Mouse (Mus musculus) gonadal fat pad, adult 2 months (tissue): ENCODE results near the gene Dpt. TPM values are rescaled to one million over a fixed set of nuclear protein-coding genes. Genes with fewer than 3 reads are reported as not detected.
A peak's percentile ranks its signal among the peaks of the same experiment; 100 is the strongest.
"Not testable (repeated sequence)": the region's sequence is repeated elsewhere in the genome, so short reads cannot be mapped to it uniquely, and the experiment has no call there.

ENCODE experiments used
- DNase-seq: peaks from one replicate; pipeline ENCODE4 v3.0.0-alpha.2; 2012; ENCODE audit warnings: low read depth
- polyA plus RNA-seq: library from polyadenylated mRNA; depleted of rRNA; stranded (reverse); fragments of >200 nt; gene quantifications from 2 replicates; pipeline ENCODE4 v1.2.3, GENCODE M21; 2012; rRNA removed

Gene Dpt
- polyA plus RNA-seq = 114 and 212 TPM in 2 replicates

GRCm38 (mm10) chr1:164796471-164796870 is at the start of gene Dpt:
Gene Dpt, plus strand, starts transcription at chr1:164796644.
- no peak for DNase-seq

GRCm38 (mm10) chr1:164753736-164754135 is 42.7 kb upstream of the Dpt start:
- no peak for DNase-seq

DNA sequence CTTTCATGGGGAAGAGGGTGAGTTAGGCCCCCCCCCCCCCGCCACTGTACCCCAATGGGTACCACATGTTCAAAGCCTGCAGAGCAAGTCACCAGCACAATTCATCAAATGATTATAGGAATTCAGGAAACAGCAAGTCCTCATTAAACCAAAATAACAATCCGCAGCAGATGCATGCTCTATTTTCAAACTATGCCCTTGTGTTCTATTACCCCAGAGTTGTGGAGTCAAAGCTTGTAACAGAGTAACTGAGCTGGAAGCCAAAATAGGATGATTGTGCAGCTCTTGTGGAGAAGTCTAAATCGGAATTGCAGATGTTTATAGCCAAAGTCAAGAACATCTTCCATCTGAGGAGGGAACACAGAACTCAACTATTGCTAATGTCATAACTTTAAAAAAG is 40.8 kb upstream of the Dpt start:
- DNase-seq = no peak

GRCm38 (mm10) chr1:164756951-164757350 is 39.5 kb upstream of the Dpt start:
- DNase-seq = no peak

DNA sequence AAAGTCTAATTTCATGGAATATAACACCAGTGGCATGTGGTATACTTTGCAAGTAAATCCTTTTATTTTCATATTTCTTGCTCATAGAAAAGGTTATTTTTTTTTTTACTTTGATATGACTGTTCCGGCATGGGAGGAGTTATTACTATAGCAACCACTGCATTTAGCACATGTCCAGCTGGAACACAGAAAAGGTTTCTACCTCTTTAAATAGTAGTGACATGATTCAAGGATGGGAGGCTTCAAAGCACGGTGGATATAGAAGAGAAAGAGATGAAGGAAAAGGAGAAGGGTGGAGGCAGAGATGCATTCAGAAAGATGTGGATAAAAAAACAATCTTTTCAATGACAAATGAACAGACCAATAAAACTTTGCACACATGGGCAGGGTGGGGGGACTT is 38.0 kb upstream of the Dpt start:
- no peak for DNase-seq

DNA sequence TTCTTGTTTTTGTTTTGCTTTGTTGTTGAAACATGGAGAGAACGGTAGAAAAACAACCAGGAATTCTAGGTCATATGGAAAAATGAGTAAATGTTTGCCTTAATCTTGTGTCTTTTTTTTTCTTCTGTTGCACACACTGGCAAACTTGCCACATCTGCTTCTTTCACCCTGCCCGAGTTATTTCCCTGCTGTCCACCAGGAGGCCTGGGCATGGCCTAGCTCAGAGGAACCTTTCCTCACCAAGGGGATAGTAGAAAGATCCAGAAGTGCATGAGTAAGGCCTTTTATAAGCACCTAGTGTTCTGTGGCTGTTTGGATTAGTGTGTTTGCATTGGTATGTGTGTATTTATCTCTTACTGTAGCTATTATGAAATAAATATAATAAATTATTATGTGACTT is 34.2 kb upstream of the Dpt start:
- DNase-seq = no peak

- peak; percentile 20 for DNase-seq
These were observed 29.8 kb upstream of the Dpt start for GRCm38 (mm10) chr1:164766646-164767045.

DNA sequence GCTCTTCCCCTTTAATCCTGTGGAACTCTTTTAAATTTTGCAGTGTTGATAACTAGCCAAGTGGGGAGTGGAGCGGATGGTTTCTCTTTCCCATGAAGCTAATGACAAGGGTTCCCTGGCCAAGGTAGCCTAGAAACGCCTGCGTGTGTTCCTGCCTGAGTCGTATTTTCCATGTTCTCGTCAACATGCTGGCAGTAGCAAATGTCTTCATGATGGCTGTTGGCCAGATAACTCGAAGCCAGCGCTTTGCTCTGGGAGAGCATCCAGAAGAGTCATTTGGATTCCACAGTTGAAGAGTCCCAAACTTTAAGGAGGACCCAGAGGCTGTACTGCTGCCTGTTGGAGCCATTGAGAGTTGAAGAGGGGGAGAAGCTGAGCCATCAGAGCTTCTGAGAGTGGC is 25.8 kb upstream of the Dpt start:
- peak; percentile 28 for DNase-seq

DNA sequence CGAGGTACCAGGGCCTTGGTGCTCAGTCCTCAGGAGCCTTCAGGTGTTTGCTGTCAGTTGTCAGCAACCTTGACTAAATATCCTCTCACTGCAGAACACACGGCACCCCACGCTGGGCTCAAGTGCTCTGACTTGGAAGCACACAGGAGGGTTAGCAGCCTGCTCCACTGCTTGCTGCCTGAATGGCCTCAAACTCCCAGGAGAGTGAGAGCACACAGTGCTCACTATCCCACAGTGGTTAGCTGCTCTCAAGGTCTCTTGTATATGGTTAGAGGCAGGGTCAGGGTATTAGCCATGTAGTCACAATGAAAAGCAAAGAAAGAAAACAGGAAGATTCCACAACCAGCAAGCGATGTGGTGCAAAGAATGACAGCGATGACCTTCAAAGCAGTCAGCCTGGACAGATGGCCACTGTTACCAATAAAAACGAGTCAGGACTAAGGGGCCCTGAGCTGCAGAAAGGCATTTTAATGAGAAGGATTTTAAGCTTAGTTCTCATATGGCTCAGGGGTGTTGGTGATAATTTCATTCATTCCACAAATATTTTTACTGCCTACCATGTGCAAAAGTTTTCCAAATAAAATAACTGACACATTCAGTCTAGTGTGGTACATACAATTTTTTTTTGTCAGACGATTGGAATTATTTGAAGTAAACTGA is 15.5 kb upstream of the Dpt start:
- DNase-seq = no peak

DNA sequence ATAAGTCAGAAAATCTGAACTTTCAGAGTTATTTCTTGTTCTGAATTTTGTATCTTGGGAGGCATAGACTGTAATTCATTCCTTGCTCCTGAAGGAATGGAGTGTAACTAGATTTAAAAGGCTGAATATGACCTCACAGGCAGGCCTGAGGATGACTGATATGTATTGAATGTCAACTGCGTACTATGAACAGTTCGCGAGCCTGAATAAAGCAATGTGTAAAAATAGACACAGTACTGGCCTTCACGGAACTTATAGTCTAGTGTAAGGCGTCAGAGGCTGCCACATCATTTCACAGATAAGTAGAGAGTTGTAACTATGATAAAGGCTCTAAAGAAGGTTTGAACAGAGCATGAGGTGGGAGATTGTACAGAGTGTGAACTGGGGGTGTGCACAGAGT is 10.3 kb upstream of the Dpt start:
- DNase-seq = no peak

GRCm38 (mm10) chr1:164787771-164788170 is 8.7 kb upstream of the Dpt start:
- DNase-seq = no peak

GRCm38 (mm10) chr1:164788292-164788691 is 8.2 kb upstream of the Dpt start:
- no peak for DNase-seq

- DNase-seq = not testable (repeated sequence)
These were observed 6.1 kb upstream of the Dpt start for GRCm38 (mm10) chr1:164790296-164790695.

GRCm38 (mm10) chr1:164793049-164793448 is 3.4 kb upstream of the Dpt start:
- no peak for DNase-seq

- DNase-seq = no peak
These were observed 1.4 kb downstream of the Dpt start for GRCm38 (mm10) chr1:164797746-164798285.

DNA sequence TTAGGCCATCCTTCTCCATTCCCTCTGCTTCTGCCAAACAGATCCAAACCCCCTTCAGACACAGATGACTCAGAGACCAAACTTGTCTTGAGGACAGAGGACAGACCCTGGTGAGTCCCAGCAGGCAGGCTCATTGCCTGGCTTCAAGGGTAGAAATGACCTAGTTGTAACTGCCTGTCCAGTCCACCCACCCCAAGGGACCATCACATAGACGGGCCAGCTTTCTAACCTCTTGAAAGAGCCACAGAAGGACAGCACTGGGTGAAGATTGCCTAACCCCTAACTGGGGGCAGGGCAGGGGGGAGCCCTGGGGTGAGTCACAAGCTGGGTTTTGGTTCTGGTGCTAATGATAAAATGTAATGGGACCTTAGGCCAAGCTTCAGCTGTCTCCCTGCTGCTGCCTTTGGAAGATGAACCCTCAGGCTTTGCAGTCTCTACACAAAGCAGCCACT is 2.1 kb downstream of the Dpt start:
- DNase-seq = no peak

DNA sequence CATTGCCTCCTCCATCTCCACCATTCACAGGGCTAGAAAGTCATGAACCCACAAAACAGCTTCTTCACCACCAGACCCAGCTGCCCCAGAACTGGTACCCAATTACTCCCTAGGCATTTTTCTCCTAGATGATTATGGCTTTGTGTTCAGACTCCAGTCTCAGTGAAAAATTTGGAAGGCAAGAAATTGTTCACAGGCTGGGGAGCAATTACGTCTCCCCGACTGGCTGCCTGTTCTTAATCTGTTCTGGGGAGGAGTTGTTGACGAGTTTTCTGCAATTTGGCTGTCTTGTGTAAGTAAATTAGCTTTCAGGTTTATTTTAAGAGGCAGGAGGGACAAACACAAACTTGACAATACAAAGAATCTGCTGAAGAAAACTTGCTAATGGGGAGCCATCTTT is 2.7 kb downstream of the Dpt start:
- DNase-seq = no peak

- DNase-seq = no peak
These were observed 7.8 kb downstream of the Dpt start for GRCm38 (mm10) chr1:164804277-164804676.

DNA sequence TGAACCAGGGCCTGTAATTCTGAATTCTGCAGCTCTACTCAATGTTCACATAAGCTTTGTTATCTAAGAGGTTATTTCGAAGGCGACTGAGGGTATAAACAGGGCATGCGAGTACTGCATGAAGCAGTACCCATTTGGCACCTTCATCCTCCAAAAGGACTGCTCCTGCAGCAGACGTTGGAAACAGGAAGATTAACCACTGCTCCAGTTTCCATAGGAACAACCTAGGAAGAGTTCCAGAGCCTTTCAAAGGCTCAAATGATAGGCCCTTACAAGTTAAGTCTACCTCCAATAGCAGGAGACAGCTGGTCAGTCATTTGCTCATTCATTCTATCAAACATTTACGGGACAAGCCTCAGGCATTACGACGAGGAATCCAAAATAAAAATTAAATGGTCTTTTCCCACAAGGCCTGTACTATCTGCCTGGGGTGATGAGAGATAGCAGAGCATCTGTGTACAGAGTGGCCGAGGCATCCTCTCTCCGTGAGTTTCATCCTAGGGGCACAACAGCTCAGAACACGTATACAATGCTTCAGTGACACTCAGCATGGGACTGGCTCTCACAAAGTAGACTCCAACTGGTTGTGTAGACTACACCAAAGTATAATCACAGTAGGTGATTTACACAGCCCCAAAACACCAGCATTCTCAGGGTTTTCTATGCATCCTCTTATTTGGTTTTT is 8.4 kb downstream of the Dpt start:
- DNase-seq = no peak

- no peak for DNase-seq
These were observed 12.9 kb downstream of the Dpt start for GRCm38 (mm10) chr1:164809371-164809770.

- no peak for DNase-seq
These were observed 14.9 kb downstream of the Dpt start for GRCm38 (mm10) chr1:164811296-164811695.

- DNase-seq = no peak
These were observed 17.8 kb downstream of the Dpt start for GRCm38 (mm10) chr1:164814243-164814642.

GRCm38 (mm10) chr1:164815330-164815729 is 18.9 kb downstream of the Dpt start:
- no peak for DNase-seq
